Mouse (Mus musculus) gastrocnemius, adult 2 months (tissue): ENCODE data around the gene Cox10. TPM values are rescaled to one million over a fixed set of nuclear protein-coding genes. Genes with fewer than 3 reads are reported as not detected.
A peak's percentile ranks its signal among the peaks of the same experiment; 100 is the strongest.

Experiments
- DNase-seq: peaks from one replicate; pipeline ENCODE4 v3.0.0; 2022
- H3K27ac ChIP-seq: fragments of 200-600 bp; 2 replicates; pipeline ENCODE4 v1.8.1; 2022; ENCODE audit warnings: mild to moderate bottlenecking
- H3K4me3 ChIP-seq: fragments of 200-600 bp; 2 replicates; pipeline ENCODE4 v1.8.1; 2022; ENCODE audit warnings: mild to moderate bottlenecking, moderate library complexity
- CTCF ChIP-seq: fragments of 200-600 bp; IDR thresholded peaks from 2 replicates; pipeline ENCODE4 v1.8.1; 2022; ENCODE audit warnings: antibody characterized with exemption, mild to moderate bottlenecking, moderate library complexity
- intact Hi-C: fragments of 180-260 bp; cut with DNase I; formaldehyde crosslinking; loops from one replicate; pipeline ENCODE4 v1.15.1; 2025
- total RNA-seq, 2 experiments: library from RNA; stranded (reverse); gene quantifications; 2 replicates each; pipeline ENCODE4 v1.2.3; 2021

The Cox10 gene
- total RNA-seq, 2 experiments from 2014 or later = 37.3 to 51.9 TPM

GRCm38 (mm10) chr11:63984622-63985168, 94.6 kb downstream of the Cox10 start:
- no peak for DNase-seq
- Histone ChIP-seq H3K4me3 (no peak overlapping the region), H3K27ac (no peak overlapping the region)
- TF ChIP-seq CTCF = no peak
- intact Hi-C loops = no loop called here

GRCm38 (mm10) chr11:63977741-63978140, 101.5 kb downstream of the Cox10 start:
- intact Hi-C loops = no loop called here

GRCm38 (mm10) chr11:63976775-63977174, 102.5 kb downstream of the Cox10 start:
- TF ChIP-seq CTCF = no peak
- intact Hi-C loops = no loop called here

More at GRCm38 (mm10) chr11:63977741-63978140, 101.5 kb downstream of the Cox10 start:
- no peak for TF ChIP-seq CTCF
- H3K4me3 ChIP-seq = no peak overlapping the region
- no peak for DNase-seq
- H3K27ac ChIP-seq = no peak overlapping the region

GRCm38 (mm10) chr11:63975260-63975899, 103.9 kb downstream of the Cox10 start:
- no peak overlapping the region for H3K27ac ChIP-seq
- TF ChIP-seq CTCF = no peak
- no peak overlapping the region for H3K4me3 ChIP-seq
- DNase-seq = no peak
- intact Hi-C loops = no loop called here

More at GRCm38 (mm10) chr11:63976775-63977174, 102.5 kb downstream of the Cox10 start:
- Histone ChIP-seq H3K27ac (no peak overlapping the region), H3K4me3 (no peak overlapping the region)
- no peak for DNase-seq

GRCm38 (mm10) chr11:63973973-63974372, 105.3 kb downstream of the Cox10 start:
- no peak for DNase-seq
- H3K27ac ChIP-seq = no peak overlapping the region
- intact Hi-C loops = no loop called here
- TF ChIP-seq CTCF = no peak
- no peak overlapping the region for H3K4me3 ChIP-seq

GRCm38 (mm10) chr11:63971462-63971861, 107.8 kb downstream of the Cox10 start:
- Histone ChIP-seq H3K27ac (no peak overlapping the region), H3K4me3 (no peak overlapping the region)
- intact Hi-C loops = no loop called here
- TF ChIP-seq CTCF = no peak
- no peak for DNase-seq

GRCm38 (mm10) chr11:63970818-63971217, 108.5 kb downstream of the Cox10 start:
- intact Hi-C loops = no loop called here
- TF ChIP-seq CTCF = no peak

GRCm38 (mm10) chr11:63969205-63969910, 109.9 kb downstream of the Cox10 start:
- TF ChIP-seq CTCF = no peak
- intact Hi-C loops = no loop called here

More at GRCm38 (mm10) chr11:63970818-63971217, 108.5 kb downstream of the Cox10 start:
- H3K27ac ChIP-seq = no peak overlapping the region
- H3K4me3 ChIP-seq = no peak overlapping the region
- no peak for DNase-seq

GRCm38 (mm10) chr11:63968388-63969035, 110.8 kb downstream of the Cox10 start:
- intact Hi-C loops = no loop called here
- Histone ChIP-seq H3K4me3 (no peak overlapping the region), H3K27ac (no peak overlapping the region)
- TF ChIP-seq CTCF = no peak
- no peak for DNase-seq

More at GRCm38 (mm10) chr11:63969205-63969910, 109.9 kb downstream of the Cox10 start:
- Histone ChIP-seq H3K4me3 (no peak overlapping the region), H3K27ac (no peak overlapping the region)
- no peak for DNase-seq

GRCm38 (mm10) chr11:63967641-63968387, 111.5 kb downstream of the Cox10 start:
- intact Hi-C loops = no loop called here
- TF ChIP-seq CTCF = no peak
- no peak overlapping the region for H3K27ac ChIP-seq
- no peak for DNase-seq
- no peak overlapping the region for H3K4me3 ChIP-seq

GRCm38 (mm10) chr11:63965437-63965836, 113.8 kb downstream of the Cox10 start:
- no peak for DNase-seq
- Histone ChIP-seq H3K4me3 (no peak overlapping the region), H3K27ac (no peak overlapping the region)
- TF ChIP-seq CTCF = no peak
- intact Hi-C loops = no loop called here

GRCm38 (mm10) chr11:63957207-63957606, 122.1 kb downstream of the Cox10 start:
- Histone ChIP-seq H3K4me3 (no peak overlapping the region), H3K27ac (no peak overlapping the region)
- peak; percentile 35 for TF ChIP-seq CTCF
- DNase-seq = no peak
- intact Hi-C loops = no loop called here
